Mouse (Mus musculus): ENCODE measurements around the gene Gtpbp1. TPM values are rescaled to one million over a fixed set of nuclear protein-coding genes. Genes with fewer than 3 reads are reported as not detected.

Gene Gtpbp1
- polyA plus RNA-seq, 1 experiment from 2014 or later, result 47.2 TPM

- 0 out of 2 replicates have a peak, but pooled peaks have one; percentile 17 for ATAC-seq
- Histone ChIP-seq H3K27me3 (no peaks in the 10 kb centered on the region), H3K9me3 (replicated peaks) (no peaks in the 10 kb centered on the region), H3K4me2 (no peak overlapping the region), H3K36me3 (ENCODE audit: poor library complexity, severe bottlenecking) (no peaks in the 10 kb centered on the region; the same call in 1 of the 2 replicates), H3K4me1 (peaks cover 3% of the 10 kb centered on the region), H3K9ac (no peak overlapping the region), H3K4me3 (no peak overlapping the region), H3K27ac (no peak overlapping the region)
- 47% methylated on average over 11 of the region's 11 CpGs for WGBS
Measured at GRCm38 (mm10) chr15:79747998-79748397, 57.4 kb downstream of the Gtpbp1 start.

- no peak for ATAC-seq
- 92% methylated on average over 7 of the region's 7 CpGs for WGBS
- Histone ChIP-seq H3K9ac (no peak overlapping the region), H3K4me3 (no peak overlapping the region), H3K9me3 (replicated peaks) (no peaks in the 10 kb centered on the region), H3K36me3 (ENCODE audit: poor library complexity, severe bottlenecking) (no peaks in the 10 kb centered on the region; the same call in 1 of the 2 replicates), H3K27me3 (no peaks in the 10 kb centered on the region), H3K4me1 (no peaks in the 10 kb centered on the region), H3K4me2 (no peak overlapping the region), H3K27ac (no peak overlapping the region)
Measured at GRCm38 (mm10) chr15:79749162-79749561, 58.5 kb downstream of the Gtpbp1 start.

- no peak overlapping the region for H3K4me2 ChIP-seq
- no peak overlapping the region for H3K4me3 ChIP-seq
- H3K27ac ChIP-seq, result no peak overlapping the region
- H3K9ac ChIP-seq, result no peak overlapping the region
- H3K27me3 ChIP-seq, result no peaks in the 10 kb centered on the region
- no peaks in the 10 kb centered on the region for H3K36me3 ChIP-seq (ENCODE audit: poor library complexity, severe bottlenecking)
- H3K4me1 ChIP-seq, result no peaks in the 10 kb centered on the region
- 88% methylated on average over 8 of the region's 8 CpGs for WGBS
- no peaks in the 10 kb centered on the region for H3K9me3 ChIP-seq (replicated peaks)
- ATAC-seq, result no peak
Measured at GRCm38 (mm10) chr15:79750266-79750665, 59.6 kb downstream of the Gtpbp1 start.

GRCm38 (mm10) chr15:79751772-79752171 lies 61.1 kb downstream of the Gtpbp1 start:
- no peak for ATAC-seq
- no peaks in the 10 kb centered on the region for H3K9me3 ChIP-seq (replicated peaks)
- no peak overlapping the region for H3K9ac ChIP-seq
- peaks cover 9% of the 10 kb centered on the region for H3K4me1 ChIP-seq
- no peak overlapping the region for H3K4me2 ChIP-seq
- H3K27ac ChIP-seq, result no peak overlapping the region
- H3K36me3 ChIP-seq (ENCODE audit: poor library complexity, severe bottlenecking), result no peaks in the 10 kb centered on the region
- no peak overlapping the region for H3K4me3 ChIP-seq
- H3K27me3 ChIP-seq, result no peaks in the 10 kb centered on the region
- WGBS, result 85% methylated on average over 17 of the region's 17 CpGs

- no peak overlapping the region for H3K4me2 ChIP-seq
- H3K9ac ChIP-seq, result no peak overlapping the region
- 24% methylated on average over 11 of the region's 11 CpGs for whole genome bisulfite sequencing
- H3K9me3 ChIP-seq (replicated peaks), result no peaks in the 10 kb centered on the region
- H3K4me3 ChIP-seq, result no peak overlapping the region
- H3K27me3 ChIP-seq, result no peaks in the 10 kb centered on the region
- peaks cover 9% of the 10 kb centered on the region for H3K4me1 ChIP-seq
- no peak overlapping the region for H3K27ac ChIP-seq
- ATAC-seq, result peak; percentile 50; the same call in 1 of the 2 replicates
- H3K36me3 ChIP-seq (ENCODE audit: poor library complexity, severe bottlenecking), result no peaks in the 10 kb centered on the region
Measured at GRCm38 (mm10) chr15:79752742-79753419, 62.2 kb downstream of the Gtpbp1 start.

GRCm38 (mm10) chr15:79753420-79753752 lies 62.7 kb downstream of the Gtpbp1 start:
- no peak overlapping the region for H3K4me3 ChIP-seq
- H3K4me2 ChIP-seq, result no peak overlapping the region
- ATAC-seq, result no peak
- no peaks in the 10 kb centered on the region for H3K36me3 ChIP-seq (ENCODE audit: poor library complexity, severe bottlenecking)
- WGBS, result 89% methylated on average over 3 of the region's 3 CpGs
- no peak overlapping the region for H3K27ac ChIP-seq
- H3K9ac ChIP-seq, result no peak overlapping the region
- H3K27me3 ChIP-seq, result no peaks in the 10 kb centered on the region
- peaks cover 9% of the 10 kb centered on the region for H3K4me1 ChIP-seq
- H3K9me3 ChIP-seq (replicated peaks), result no peaks in the 10 kb centered on the region

GRCm38 (mm10) chr15:79753873-79754272 lies 63.2 kb downstream of the Gtpbp1 start:
- H3K36me3 ChIP-seq (ENCODE audit: poor library complexity, severe bottlenecking), result no peaks in the 10 kb centered on the region
- H3K27me3 ChIP-seq, result no peaks in the 10 kb centered on the region
- no peak overlapping the region for H3K27ac ChIP-seq
- 51% methylated on average over 4 of the region's 4 CpGs for WGBS
- H3K9ac ChIP-seq, result peak overlapping the region; percentile 50; the same call in 1 of the 2 replicates
- no peak overlapping the region for H3K4me3 ChIP-seq
- H3K4me1 ChIP-seq, result peaks cover 9% of the 10 kb centered on the region
- no peaks in the 10 kb centered on the region for H3K9me3 ChIP-seq (replicated peaks)
- no peak overlapping the region for H3K4me2 ChIP-seq
- ATAC-seq, result no peak

GRCm38 (mm10) chr15:79755176-79755575 lies 64.5 kb downstream of the Gtpbp1 start:
- no peak for ATAC-seq

GRCm38 (mm10) chr15:79755977-79756625 lies 65.5 kb downstream of the Gtpbp1 start:
- no peak overlapping the region for H3K4me2 ChIP-seq
- no peaks in the 10 kb centered on the region for H3K27me3 ChIP-seq
- ATAC-seq, result no peak
- no peaks in the 10 kb centered on the region for H3K9me3 ChIP-seq (replicated peaks)
- H3K4me3 ChIP-seq, result no peak overlapping the region
- peak overlapping the region; percentile 10; the same call in 1 of the 2 replicates for H3K27ac ChIP-seq
- WGBS, result 75% methylated on average over 8 of the region's 8 CpGs
- H3K9ac ChIP-seq, result no peak overlapping the region
- H3K4me1 ChIP-seq, result peaks cover 9% of the 10 kb centered on the region
- no peaks in the 10 kb centered on the region for H3K36me3 ChIP-seq (ENCODE audit: poor library complexity, severe bottlenecking)

More at GRCm38 (mm10) chr15:79755176-79755575, 64.5 kb downstream of the Gtpbp1 start:
- Histone ChIP-seq H3K36me3 (ENCODE audit: poor library complexity, severe bottlenecking) (no peaks in the 10 kb centered on the region), H3K27me3 (no peaks in the 10 kb centered on the region), H3K4me2 (no peak overlapping the region), H3K9me3 (replicated peaks) (no peaks in the 10 kb centered on the region), H3K9ac (no peak overlapping the region), H3K4me1 (peaks cover 9% of the 10 kb centered on the region), H3K27ac (no peak overlapping the region), H3K4me3 (no peak overlapping the region)
- WGBS, result 91% methylated on average over 4 of the region's 4 CpGs

GRCm38 (mm10) chr15:79757118-79757517 lies 66.5 kb downstream of the Gtpbp1 start:
- no peak overlapping the region for H3K4me2 ChIP-seq
- no peak overlapping the region for H3K27ac ChIP-seq
- no peak overlapping the region for H3K4me3 ChIP-seq
- WGBS, result 87% methylated on average over 3 of the region's 3 CpGs
- H3K36me3 ChIP-seq (ENCODE audit: poor library complexity, severe bottlenecking), result peaks cover 7% of the 10 kb centered on the region
- no peak overlapping the region for H3K9ac ChIP-seq
- no peak for ATAC-seq
- peaks cover 9% of the 10 kb centered on the region for H3K4me1 ChIP-seq
- no peaks in the 10 kb centered on the region for H3K9me3 ChIP-seq (replicated peaks)
- H3K27me3 ChIP-seq, result no peaks in the 10 kb centered on the region

- H3K4me1 ChIP-seq, result peaks cover 29% of the 10 kb centered on the region
- H3K27ac ChIP-seq, result no peak overlapping the region
- no peak for ATAC-seq
- peaks cover 41% of the 10 kb centered on the region for H3K36me3 ChIP-seq (ENCODE audit: poor library complexity, severe bottlenecking)
- no peaks in the 10 kb centered on the region for H3K9me3 ChIP-seq (replicated peaks)
- no peak overlapping the region for H3K4me3 ChIP-seq
- WGBS, result 88% methylated on average over 6 of the region's 6 CpGs
- H3K27me3 ChIP-seq, result no peaks in the 10 kb centered on the region
- no peak overlapping the region for H3K4me2 ChIP-seq
- no peak overlapping the region for H3K9ac ChIP-seq
Measured at GRCm38 (mm10) chr15:79760956-79761355, 70.3 kb downstream of the Gtpbp1 start.

GRCm38 (mm10) chr15:79763001-79763400 lies 72.4 kb downstream of the Gtpbp1 start:
- no peak overlapping the region for H3K4me3 ChIP-seq
- no peak overlapping the region for H3K9ac ChIP-seq
- ATAC-seq, result no peak
- H3K9me3 ChIP-seq (replicated peaks), result no peaks in the 10 kb centered on the region
- no peak overlapping the region; the same call in 1 of the 2 replicates for H3K27ac ChIP-seq
- H3K27me3 ChIP-seq, result no peaks in the 10 kb centered on the region
- H3K36me3 ChIP-seq (ENCODE audit: poor library complexity, severe bottlenecking), result peaks cover 41% of the 10 kb centered on the region
- WGBS, result 93% methylated on average over 9 of the region's 9 CpGs
- H3K4me2 ChIP-seq, result no peak overlapping the region
- peaks cover 36% of the 10 kb centered on the region for H3K4me1 ChIP-seq

Measured in forebrain, embryonic 13.5 days (tissue).